Mouse (Mus musculus) midbrain, embryonic 13.5 days (tissue): ENCODE measurements at regions not wholly inside any gene's neighbourhood (a gene's known extent, or its start where the extent isn't known, plus 50 kb on each side); places are given as distances from the start of the nearest gene placed in this dataset.

Source experiments
- ATAC-seq: fragments of 200-750 bp; cut with Nextera tagmentation; 2 replicates; pipeline ENCODE4 v1.8.0; 2017; ENCODE audit warnings: mild to moderate bottlenecking, moderate TSS enrichment, moderate library complexity
- H3K27ac ChIP-seq: fragments of 300-500 bp; sonication (generic); 2 replicates; pipeline ENCODE4 v1.5.1; 2015; ENCODE audit warnings: inconsistent platforms, mild to moderate bottlenecking, moderate library complexity
- H3K27me3 ChIP-seq: fragments of 300-500 bp; sonication (generic); 2 replicates; pipeline ENCODE4 v1.6.1; 2015; ENCODE audit warnings: mild to moderate bottlenecking, inconsistent platforms
- H3K36me3 ChIP-seq: fragments of 300-500 bp; sonication (generic); 2 replicates; pipeline ENCODE4 v1.6.1; 2015; ENCODE audit warnings: mild to moderate bottlenecking, inconsistent platforms
- H3K4me1 ChIP-seq: fragments of 300-500 bp; sonication (generic); replicated peaks from 2 replicates; pipeline ENCODE4 v1.6.1; 2015; ENCODE audit warnings: inconsistent platforms
- H3K4me2 ChIP-seq: fragments of 300-500 bp; sonication (generic); replicated peaks from 2 replicates; pipeline ENCODE4 v1.6.1; 2015; ENCODE audit warnings: moderate library complexity, mild to moderate bottlenecking, inconsistent platforms
- H3K4me3 ChIP-seq: fragments of 300-500 bp; sonication (generic); replicated peaks from 2 replicates; pipeline ENCODE4 v1.5.1; 2015; ENCODE audit warnings: mild to moderate bottlenecking, inconsistent platforms
- H3K9ac ChIP-seq: fragments of 300-500 bp; sonication (generic); replicated peaks from 2 replicates; pipeline ENCODE4 v1.6.1; 2015; ENCODE audit warnings: mild to moderate bottlenecking, inconsistent platforms
- H3K9me3 ChIP-seq: fragments of 300-500 bp; sonication (generic); 2 replicates; pipeline ENCODE4 v1.6.1; 2016; ENCODE audit warnings: mild to moderate bottlenecking, inconsistent platforms
- WGBS: fragments of 180-500 bp; shearing (Covaris S2); methylation state at CpG from one replicate; pipeline ENCODE4 v1.1.7; 2015; 5-methylcytosine and 5-hydroxymethylcytosine counted together

GRCm38 (mm10) chr8:34578043-34578442 lies 466.5 kb upstream of the Gm10131 start:
- no peak overlapping the region for H3K4me2 ChIP-seq
- H3K9me3 ChIP-seq: no peaks in the 10 kb centered on the region
- H3K9ac ChIP-seq: no peak overlapping the region
- no peaks in the 10 kb centered on the region for H3K4me1 ChIP-seq
- no peak overlapping the region for H3K4me3 ChIP-seq
- 27% methylated on average over 4 of the region's 4 CpGs for WGBS
- no peak for ATAC-seq
- H3K36me3 ChIP-seq: no peaks in the 10 kb centered on the region
- no peak overlapping the region for H3K27ac ChIP-seq
- no peaks in the 10 kb centered on the region for H3K27me3 ChIP-seq

- no peak overlapping the region for H3K27ac ChIP-seq
- H3K36me3 ChIP-seq: no peaks in the 10 kb centered on the region
- no peaks in the 10 kb centered on the region for H3K4me1 ChIP-seq
- 68% methylated on average over 3 of the region's 3 CpGs for WGBS
- H3K9me3 ChIP-seq: no peaks in the 10 kb centered on the region
- H3K4me2 ChIP-seq: no peak overlapping the region
- no peak for ATAC-seq
- no peak overlapping the region for H3K4me3 ChIP-seq
- H3K27me3 ChIP-seq: no peaks in the 10 kb centered on the region
- H3K9ac ChIP-seq: no peak overlapping the region
Measured at GRCm38 (mm10) chr8:34574009-34574408, 462.5 kb upstream of the Gm10131 start.

- no peak overlapping the region for H3K4me3 ChIP-seq
- H3K4me1 ChIP-seq: no peaks in the 10 kb centered on the region
- H3K27me3 ChIP-seq: no peaks in the 10 kb centered on the region
- no peak for ATAC-seq
- no peak overlapping the region for H3K27ac ChIP-seq
- H3K4me2 ChIP-seq: no peak overlapping the region
- no peaks in the 10 kb centered on the region for H3K36me3 ChIP-seq
- H3K9ac ChIP-seq: no peak overlapping the region
- 85% methylated on average over 9 of the region's 9 CpGs for WGBS
- H3K9me3 ChIP-seq: no peaks in the 10 kb centered on the region
Measured at GRCm38 (mm10) chr8:34573007-34573881, 461.7 kb upstream of the Gm10131 start.

GRCm38 (mm10) chr8:34571736-34572135 lies 460.2 kb upstream of the Gm10131 start:
- Histone ChIP-seq H3K27me3 (no peaks in the 10 kb centered on the region), H3K4me1 (no peaks in the 10 kb centered on the region), H3K4me3 (no peak overlapping the region), H3K4me2 (no peak overlapping the region), H3K9me3 (no peaks in the 10 kb centered on the region), H3K9ac (no peak overlapping the region), H3K36me3 (no peaks in the 10 kb centered on the region), H3K27ac (no peak overlapping the region)
- 96% methylated on average over 1 of the region's 1 CpGs for WGBS
- no peak for ATAC-seq

GRCm38 (mm10) chr8:34562278-34562677 lies 450.7 kb upstream of the Gm10131 start:
- no peaks in the 10 kb centered on the region for H3K4me1 ChIP-seq
- no peaks in the 10 kb centered on the region for H3K36me3 ChIP-seq
- no peak overlapping the region for H3K4me3 ChIP-seq
- no peak for ATAC-seq
- 44% methylated on average over 8 of the region's 8 CpGs for WGBS
- no peak overlapping the region for H3K27ac ChIP-seq
- no peak overlapping the region for H3K4me2 ChIP-seq
- H3K27me3 ChIP-seq: no peaks in the 10 kb centered on the region
- no peak overlapping the region for H3K9ac ChIP-seq
- H3K9me3 ChIP-seq: no peaks in the 10 kb centered on the region

GRCm38 (mm10) chr8:34549786-34550185 lies 438.2 kb upstream of the Gm10131 start:
- WGBS: 80% methylated on average over 5 of the region's 5 CpGs
- ATAC-seq: no peak
- Histone ChIP-seq H3K27ac (no peak overlapping the region), H3K36me3 (no peaks in the 10 kb centered on the region), H3K27me3 (no peaks in the 10 kb centered on the region; the same call in 1 of the 2 replicates), H3K4me3 (no peak overlapping the region), H3K9ac (no peak overlapping the region), H3K4me2 (no peak overlapping the region), H3K4me1 (no peaks in the 10 kb centered on the region), H3K9me3 (no peaks in the 10 kb centered on the region)

- peak overlapping the region; percentile 30 for H3K4me2 ChIP-seq
- WGBS: 20% methylated on average over 10 of the region's 11 CpGs
- no peak for ATAC-seq
- H3K27me3 ChIP-seq: no peaks in the 10 kb centered on the region; the same call in 1 of the 2 replicates
- no peak overlapping the region for H3K9ac ChIP-seq
- H3K9me3 ChIP-seq: no peaks in the 10 kb centered on the region
- H3K4me3 ChIP-seq: no peak overlapping the region
- H3K36me3 ChIP-seq: no peaks in the 10 kb centered on the region
- no peaks in the 10 kb centered on the region for H3K4me1 ChIP-seq
- H3K27ac ChIP-seq: no peak overlapping the region
Measured at GRCm38 (mm10) chr8:34546815-34547214, 435.3 kb upstream of the Gm10131 start.

GRCm38 (mm10) chr8:34542361-34543038 lies 431.0 kb upstream of the Gm10131 start:
- H3K27ac ChIP-seq: no peak overlapping the region
- H3K9ac ChIP-seq: no peak overlapping the region
- H3K36me3 ChIP-seq: no peaks in the 10 kb centered on the region
- no peaks in the 10 kb centered on the region for H3K9me3 ChIP-seq
- 62% methylated on average over 3 of the region's 3 CpGs for WGBS
- no peak overlapping the region for H3K4me2 ChIP-seq
- H3K27me3 ChIP-seq: no peaks in the 10 kb centered on the region; the same call in 1 of the 2 replicates
- no peak for ATAC-seq
- H3K4me3 ChIP-seq: no peak overlapping the region
- no peaks in the 10 kb centered on the region for H3K4me1 ChIP-seq

GRCm38 (mm10) chr8:34539232-34539631 lies 427.7 kb upstream of the Gm10131 start:
- no peak for ATAC-seq
- WGBS: 74% methylated on average over 4 of the region's 4 CpGs
- no peak overlapping the region for H3K9ac ChIP-seq
- no peak overlapping the region for H3K4me2 ChIP-seq
- no peaks in the 10 kb centered on the region for H3K9me3 ChIP-seq
- H3K4me1 ChIP-seq: no peaks in the 10 kb centered on the region
- H3K36me3 ChIP-seq: no peaks in the 10 kb centered on the region
- no peak overlapping the region for H3K27ac ChIP-seq
- no peaks in the 10 kb centered on the region for H3K27me3 ChIP-seq
- H3K4me3 ChIP-seq: no peak overlapping the region

- Histone ChIP-seq H3K4me2 (no peak overlapping the region), H3K36me3 (no peaks in the 10 kb centered on the region), H3K27ac (no peak overlapping the region), H3K9me3 (no peaks in the 10 kb centered on the region), H3K9ac (no peak overlapping the region), H3K27me3 (no peaks in the 10 kb centered on the region), H3K4me3 (no peak overlapping the region), H3K4me1 (no peaks in the 10 kb centered on the region)
- no peak for ATAC-seq
- 85% methylated on average over 3 of the region's 3 CpGs for WGBS
Measured at GRCm38 (mm10) chr8:34535434-34535833, 423.9 kb upstream of the Gm10131 start.

- H3K27me3 ChIP-seq: no peaks in the 10 kb centered on the region
- no peaks in the 10 kb centered on the region for H3K36me3 ChIP-seq
- no peaks in the 10 kb centered on the region for H3K4me1 ChIP-seq
- no peak overlapping the region for H3K9ac ChIP-seq
- no peak for ATAC-seq
- no peak overlapping the region for H3K4me2 ChIP-seq
- H3K9me3 ChIP-seq: no peaks in the 10 kb centered on the region
- 91% methylated on average over 4 of the region's 4 CpGs for WGBS
- H3K4me3 ChIP-seq: no peak overlapping the region
- H3K27ac ChIP-seq: no peak overlapping the region
Measured at GRCm38 (mm10) chr8:34533421-34533820, 421.9 kb upstream of the Gm10131 start.

- H3K4me3 ChIP-seq: no peak overlapping the region
- ATAC-seq: no peak
- H3K4me1 ChIP-seq: no peaks in the 10 kb centered on the region
- H3K9me3 ChIP-seq: no peaks in the 10 kb centered on the region
- no peak overlapping the region for H3K9ac ChIP-seq
- WGBS: 85% methylated on average over 11 of the region's 11 CpGs
- no peak overlapping the region for H3K4me2 ChIP-seq
- H3K36me3 ChIP-seq: no peaks in the 10 kb centered on the region
- no peaks in the 10 kb centered on the region for H3K27me3 ChIP-seq
- no peak overlapping the region for H3K27ac ChIP-seq
Measured at GRCm38 (mm10) chr8:34530896-34531679, 419.6 kb upstream of the Gm10131 start.
